Mouse (Mus musculus): ENCODE data around the gene Prrg3. TPM values are rescaled to one million over a fixed set of nuclear protein-coding genes. Genes with fewer than 3 reads are reported as not detected.
"Not testable (repeated sequence)": the region's sequence is repeated elsewhere in the genome, so short reads cannot be mapped to it uniquely, and the experiment has no call there.

Gene Prrg3
- 10 to 100 TPM; 25.9 to 31.0 TPM for total RNA-seq (2021)
- long read RNA-seq, experiment 1, partial matches to known transcripts = 0 of 6 reads
- long read RNA-seq, experiment 1, other reads (novel, unspliced or antisense) = 5 of 6 reads
- long read RNA-seq, experiment 2, full-length matches to known transcripts = 8 of 12 reads
- long read RNA-seq, experiment 2, partial matches to known transcripts = 1 of 12 reads
- long read RNA-seq, experiment 2, other reads (novel, unspliced or antisense) = 3 of 12 reads

GRCm38 (mm10) chrX:71962073-71963051 lies at the start of gene Prrg3:
TSS of gene Prrg3 (plus strand) at chrX:71962624.
- DNase-seq = peak; percentile 69

GRCm38 (mm10) chrX:71946631-71947030 lies 15.8 kb upstream of the Prrg3 start:
- DNase-seq = peak; percentile 67

- no peak for DNase-seq
Observed at GRCm38 (mm10) chrX:71958366-71958765, 4.1 kb upstream of the Prrg3 start.

GRCm38 (mm10) chrX:71963275-71963912 lies 970 bp downstream of the Prrg3 start:
- no peak for DNase-seq

GRCm38 (mm10) chrX:71968216-71968615 lies 5.8 kb downstream of the Prrg3 start:
- DNase-seq = no peak

GRCm38 (mm10) chrX:71968816-71969215 lies 6.4 kb downstream of the Prrg3 start:
- no peak for DNase-seq

- DNase-seq = no peak
Observed at GRCm38 (mm10) chrX:71971325-71971724, 8.9 kb downstream of the Prrg3 start.

GRCm38 (mm10) chrX:71972686-71973085 lies 10.3 kb downstream of the Prrg3 start, which contains the start of gene Fate1:
TSS of gene Fate1 (plus strand) at chrX:71972986.
- no peak for DNase-seq

- not testable (repeated sequence) for DNase-seq
Observed at GRCm38 (mm10) chrX:71977681-71978080, 15.3 kb downstream of the Prrg3 start.

- peak; percentile 14 for DNase-seq
Observed at GRCm38 (mm10) chrX:71980443-71980842, 18.0 kb downstream of the Prrg3 start.

- peak; percentile 8 for DNase-seq
Observed at GRCm38 (mm10) chrX:71981322-71981721, 18.9 kb downstream of the Prrg3 start.

- no peak for DNase-seq
Observed at GRCm38 (mm10) chrX:71983205-71983604, 20.8 kb downstream of the Prrg3 start.

GRCm38 (mm10) chrX:71983775-71984174 lies 21.4 kb downstream of the Prrg3 start:
- DNase-seq = peak; percentile 29

- no peak for DNase-seq
Observed at GRCm38 (mm10) chrX:71991549-71991948, 29.1 kb downstream of the Prrg3 start, which contains the start of gene Cnga2. TSS of gene Cnga2 (plus strand) at chrX:71991849.

GRCm38 (mm10) chrX:71995972-71996371 lies 33.5 kb downstream of the Prrg3 start:
- no peak for DNase-seq

GRCm38 (mm10) chrX:72009930-72010329 lies 47.5 kb downstream of the Prrg3 start:
- DNase-seq = no peak

- DNase-seq = peak; percentile 13
Observed at GRCm38 (mm10) chrX:72012236-72012635, 49.8 kb downstream of the Prrg3 start.

- peak; percentile 53 for DNase-seq
Observed at GRCm38 (mm10) chrX:72012804-72013203, 50.4 kb downstream of the Prrg3 start.

- no peak for DNase-seq
Observed at GRCm38 (mm10) chrX:72022241-72022640, 59.8 kb downstream of the Prrg3 start.

Measured in adrenal gland, postnatal 10 days (tissue).